Mouse (Mus musculus): ENCODE data around the gene Evi2a.

Evi2a gene

GRCm38 (mm10) chr11:79524310-79524575, 6.2 kb downstream of the Evi2a start:
- no peak for DNase-seq (ENCODE audit: low read depth)

GRCm38 (mm10) chr11:79523560-79524309, 6.7 kb downstream of the Evi2a start, which contains the start of gene Evi2b:
Evi2b (minus strand) TSS chr11:79523762.
- no peak for DNase-seq (ENCODE audit: low read depth)

- DNase-seq (ENCODE audit: low read depth): no peak
Measured at GRCm38 (mm10) chr11:79522944-79523343, 7.5 kb downstream of the Evi2a start.

GRCm38 (mm10) chr11:79521930-79522329, 8.5 kb downstream of the Evi2a start:
- DNase-seq (ENCODE audit: low read depth): no peak

GRCm38 (mm10) chr11:79520772-79521171, 9.6 kb downstream of the Evi2a start:
- no peak for DNase-seq (ENCODE audit: low read depth)

GRCm38 (mm10) chr11:79519878-79520291, 10.5 kb downstream of the Evi2a start:
- DNase-seq (ENCODE audit: low read depth): no peak

- no peak for DNase-seq (ENCODE audit: low read depth)
Measured at GRCm38 (mm10) chr11:79519299-79519698, 11.1 kb downstream of the Evi2a start.

GRCm38 (mm10) chr11:79515798-79516197, 14.6 kb downstream of the Evi2a start:
- no peak for DNase-seq (ENCODE audit: low read depth)

- no peak for DNase-seq (ENCODE audit: low read depth)
Measured at GRCm38 (mm10) chr11:79515331-79515730, 15.1 kb downstream of the Evi2a start.

- DNase-seq (ENCODE audit: low read depth): no peak
Measured at GRCm38 (mm10) chr11:79511970-79512369, 18.4 kb downstream of the Evi2a start.

GRCm38 (mm10) chr11:79504506-79504905, 25.9 kb downstream of the Evi2a start:
- DNase-seq (ENCODE audit: low read depth): no peak

GRCm38 (mm10) chr11:79503845-79504244, 26.6 kb downstream of the Evi2a start, which contains the start of gene Omg:
Omg (minus strand) TSS chr11:79504084.
- no peak for DNase-seq (ENCODE audit: low read depth)

GRCm38 (mm10) chr11:79502917-79503316, 27.5 kb downstream of the Evi2a start:
- no peak for DNase-seq (ENCODE audit: low read depth)

- no peak for DNase-seq (ENCODE audit: low read depth)
Measured at GRCm38 (mm10) chr11:79494976-79495800, 35.2 kb downstream of the Evi2a start.

GRCm38 (mm10) chr11:79484721-79485120, 45.7 kb downstream of the Evi2a start:
- no peak for DNase-seq (ENCODE audit: low read depth)

GRCm38 (mm10) chr11:79483876-79484528, 46.4 kb downstream of the Evi2a start:
- no peak for DNase-seq (ENCODE audit: low read depth)

GRCm38 (mm10) chr11:79483392-79483791, 47.0 kb downstream of the Evi2a start:
- no peak for DNase-seq (ENCODE audit: low read depth)

Measured in c-Kit-positive CD71-positive TER-119-negative erythroid progenitor cells, embryonic 14.5 days (primary cell).